Mouse (Mus musculus) common myeloid progenitor, adult 5-6 weeks (primary cell): ENCODE measurements around the gene Atl3. TPM values are rescaled to one million over a fixed set of nuclear protein-coding genes. Genes with fewer than 3 reads are reported as not detected.
"Not testable (repeated sequence)": the region's sequence is repeated elsewhere in the genome, so short reads cannot be mapped to it uniquely, and the experiment has no call there.

ENCODE experiments used
- ATAC-seq: replicated peaks from 2 replicates; pipeline ENCODE4 v1.8.0; 2016; ENCODE audit warnings: low read depth, mild to moderate bottlenecking, moderate TSS enrichment, inconsistent platforms; ENCODE audit not compliant: poor library complexity, severe bottlenecking
- total RNA-seq: library from RNA; stranded (forward); fragments of 200-1000, 187-1606 nt; gene quantifications from 2 replicates; pipeline ENCODE4 v1.2.3, GENCODE M21; 2017

Atl3 gene
- total RNA-seq, 1 experiment from 2014 or later: 116 TPM

DNA sequence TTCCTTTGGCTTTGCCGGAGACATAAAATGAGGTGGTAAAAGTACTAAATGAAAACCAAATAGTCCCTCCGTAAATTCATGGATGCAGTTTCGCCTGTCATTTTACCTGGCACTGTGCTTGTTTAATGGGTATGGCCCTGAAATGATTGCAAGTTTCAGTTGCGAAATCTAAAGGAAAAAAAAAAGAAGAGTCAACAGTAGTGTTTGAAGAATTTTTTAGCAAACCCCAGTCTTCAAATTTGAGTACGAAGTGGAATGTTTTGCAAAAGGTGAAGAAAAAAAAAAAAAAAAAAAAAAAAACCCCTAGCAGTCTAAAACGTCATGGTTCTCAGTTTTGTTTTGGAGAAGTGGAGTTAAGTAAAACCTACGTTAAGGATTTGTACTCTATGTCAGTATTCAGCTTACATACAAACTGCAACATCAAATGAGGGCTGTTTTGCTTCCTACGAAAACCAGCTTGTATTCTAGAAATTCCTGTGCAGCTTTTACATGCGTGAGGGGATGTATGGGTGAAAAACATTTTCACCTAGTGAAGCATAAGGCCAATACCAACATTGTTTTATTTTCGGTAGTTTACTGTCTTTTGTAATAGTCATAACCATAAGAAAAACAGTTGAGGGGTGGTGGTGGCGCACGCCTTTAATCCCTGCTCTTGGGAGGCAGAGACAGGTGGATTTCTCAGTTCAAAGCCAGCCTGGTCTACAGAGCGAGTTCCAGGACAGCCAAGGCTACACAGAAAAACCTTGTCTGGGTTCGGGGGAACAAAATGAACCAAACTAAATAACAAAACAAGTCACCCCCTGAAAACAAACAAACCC is 1.6 kb downstream of the Atl3 start:
- no peak for ATAC-seq

DNA sequence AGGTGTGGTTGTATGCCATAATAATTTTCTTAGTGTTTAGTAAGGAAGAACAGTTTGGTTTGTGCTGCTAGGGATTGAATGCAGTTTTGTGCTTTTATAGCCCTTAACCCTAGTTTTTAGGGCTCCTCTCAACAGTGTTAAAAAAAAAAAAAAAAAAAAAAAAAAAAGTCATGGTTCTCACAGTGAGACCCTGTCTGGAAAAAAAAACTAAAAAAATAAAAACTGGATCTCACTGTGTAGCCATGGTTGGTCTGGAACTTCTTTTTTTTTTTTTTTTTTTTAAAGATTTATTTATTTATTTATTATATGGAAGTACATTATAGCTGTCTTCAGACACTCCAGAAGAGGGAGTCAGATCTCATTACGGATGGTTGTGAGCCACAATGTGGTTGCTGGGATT is 2.2 kb downstream of the Atl3 start:
- ATAC-seq: not testable (repeated sequence)

DNA sequence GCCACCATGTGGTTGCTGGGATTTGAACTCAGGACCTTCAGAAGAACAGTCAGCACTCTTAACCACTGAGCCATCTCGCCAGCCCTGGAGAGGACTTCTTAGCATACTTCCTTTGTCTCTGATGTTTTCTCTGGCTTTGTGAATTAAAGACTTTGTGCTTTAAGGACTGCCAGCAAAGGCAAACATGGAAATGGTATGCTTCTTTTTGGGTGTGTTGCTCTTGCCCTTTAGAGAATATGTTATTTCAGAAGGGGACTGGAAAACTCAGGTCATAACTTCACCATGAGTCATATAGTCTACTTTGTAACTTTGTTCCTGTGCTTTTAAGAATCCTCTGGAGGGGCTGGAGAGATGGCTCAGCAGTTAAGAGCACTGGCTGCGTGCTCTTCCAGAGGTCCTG is 5.0 kb downstream of the Atl3 start:
- ATAC-seq: no peak

DNA sequence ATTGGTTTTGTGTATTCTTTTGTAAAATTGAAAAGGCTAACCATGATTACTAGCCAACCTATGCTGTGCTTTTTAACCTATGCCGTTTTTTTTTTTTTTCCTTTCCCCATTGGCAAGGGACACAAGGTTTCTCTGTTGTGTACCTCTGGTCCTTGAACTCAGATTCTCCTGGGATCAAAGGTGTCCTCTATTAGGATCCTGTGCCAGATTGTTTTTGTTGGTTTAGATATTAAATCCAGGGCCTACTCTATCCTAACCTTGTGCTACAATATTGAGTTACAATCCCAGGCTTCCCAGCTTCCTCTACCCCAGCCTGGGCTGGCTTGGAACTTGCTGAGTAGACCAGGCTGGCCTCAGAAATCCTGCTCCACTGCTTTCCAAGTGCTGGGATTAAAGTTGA is 6.9 kb downstream of the Atl3 start:
- ATAC-seq: no peak

DNA sequence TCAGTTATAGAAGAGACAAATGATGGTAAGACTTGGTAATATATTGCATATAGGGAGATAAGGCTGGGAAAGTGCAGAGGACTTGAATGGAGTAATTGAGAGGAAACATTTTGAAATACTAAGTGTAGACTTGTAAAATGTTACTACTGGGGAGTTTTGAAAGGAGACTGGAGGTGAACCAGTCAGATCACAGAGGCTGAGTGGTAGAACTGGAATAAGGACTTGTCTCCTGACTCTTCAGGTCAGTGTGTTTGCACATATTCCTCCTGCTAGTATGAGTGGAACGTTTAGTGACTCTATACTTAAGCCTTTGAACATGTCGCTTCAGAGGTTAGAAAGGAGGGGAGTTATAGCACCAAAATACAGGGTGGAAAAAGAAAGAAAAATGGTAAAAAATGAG is 8.6 kb downstream of the Atl3 start:
- ATAC-seq: no peak

DNA sequence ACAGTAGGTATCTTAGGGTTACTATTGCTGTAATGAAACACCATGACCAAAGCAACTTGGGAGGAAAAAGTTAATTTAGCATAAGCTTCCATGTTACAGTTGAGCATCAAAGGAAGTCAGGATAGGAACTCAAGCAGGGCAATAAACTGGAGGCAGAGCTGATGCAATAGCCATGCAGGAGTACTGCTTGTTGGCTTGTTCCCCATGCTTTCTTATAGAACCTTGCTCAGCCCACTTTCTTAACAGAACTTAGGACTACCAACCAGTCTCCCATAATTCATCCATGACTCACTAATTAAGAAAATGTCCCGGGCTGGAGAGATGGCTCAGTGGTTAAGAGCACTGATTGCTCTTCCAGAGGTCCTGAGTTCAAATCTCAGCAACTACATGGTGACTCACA is 12.5 kb downstream of the Atl3 start:
- ATAC-seq: no peak

DNA sequence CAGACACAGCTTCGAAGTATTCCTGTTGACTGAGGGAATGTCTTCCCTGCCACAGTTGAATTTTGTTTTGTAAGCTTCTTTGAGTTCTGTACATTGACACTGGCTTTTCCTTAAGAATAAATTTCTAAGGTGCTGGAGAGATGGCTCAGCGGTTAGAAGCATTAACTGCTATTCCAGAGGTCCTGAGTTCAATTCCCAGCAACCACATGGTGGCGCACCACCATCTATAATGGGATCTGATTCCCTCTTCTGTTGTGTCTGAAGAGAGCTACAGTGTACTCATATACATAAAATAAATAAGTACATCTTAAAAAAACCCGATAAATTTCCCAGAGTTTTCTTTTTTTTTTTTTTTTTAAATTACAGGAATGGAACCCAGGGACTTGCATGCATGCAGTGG is 14.2 kb downstream of the Atl3 start:
- no peak for ATAC-seq

DNA sequence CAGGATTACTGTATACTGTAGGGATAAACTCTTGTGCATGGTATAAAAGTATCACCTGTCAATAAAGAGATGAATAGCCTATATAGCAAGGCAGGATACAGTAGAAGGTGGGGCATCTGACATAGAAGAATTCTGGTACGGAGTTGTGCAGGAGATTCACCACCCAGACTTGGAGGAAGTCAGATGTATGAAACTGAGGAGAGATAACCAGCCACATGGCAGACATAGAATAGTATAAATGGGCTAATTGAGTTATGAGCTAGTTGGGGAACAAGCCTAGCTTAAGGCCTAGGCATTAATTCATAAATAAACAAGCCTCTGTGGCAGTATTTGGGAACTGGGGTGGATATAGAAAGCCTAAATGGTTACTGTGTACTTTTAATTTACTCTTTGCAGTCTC is 22.6 kb downstream of the Atl3 start:
- no peak for ATAC-seq

DNA sequence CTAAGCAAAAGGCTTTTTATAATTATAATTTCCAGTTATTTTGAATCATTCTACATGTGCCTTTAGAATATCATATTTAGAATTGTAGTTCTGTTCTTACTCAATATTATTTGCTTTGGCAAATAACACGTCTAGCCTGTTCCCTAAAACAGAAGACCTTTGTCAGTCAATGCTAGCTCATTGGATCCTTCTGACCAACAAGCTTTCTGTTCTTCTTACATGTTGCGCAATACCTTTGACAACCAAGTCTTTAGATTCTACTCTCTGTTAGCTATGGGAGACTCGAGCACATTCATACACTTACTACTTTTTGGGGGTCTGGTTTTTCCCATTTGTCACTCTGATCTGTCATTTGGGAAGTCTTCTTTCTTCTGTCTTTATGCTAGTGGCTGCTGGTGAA is 27.8 kb downstream of the Atl3 start:
- ATAC-seq: no peak

DNA sequence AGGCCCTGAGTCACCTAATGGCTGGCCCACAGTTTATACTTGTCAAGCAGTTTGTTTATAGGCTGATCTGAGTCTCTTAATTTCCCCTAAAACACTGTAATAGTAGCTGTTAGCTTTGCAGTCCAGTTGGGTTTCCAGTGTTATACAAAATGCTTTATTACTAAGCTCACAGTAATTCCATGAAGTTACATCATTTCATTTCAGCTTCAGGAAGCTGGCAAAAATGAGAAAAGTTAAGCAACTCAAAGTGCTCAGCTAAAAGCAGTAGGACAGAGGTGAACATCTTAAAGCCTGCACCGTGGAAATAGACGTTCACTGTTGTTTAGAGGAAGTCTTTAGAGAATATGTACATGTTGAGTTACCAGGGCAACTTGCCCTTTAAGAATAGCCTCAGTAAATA is 29.0 kb downstream of the Atl3 start:
- no peak for ATAC-seq

DNA sequence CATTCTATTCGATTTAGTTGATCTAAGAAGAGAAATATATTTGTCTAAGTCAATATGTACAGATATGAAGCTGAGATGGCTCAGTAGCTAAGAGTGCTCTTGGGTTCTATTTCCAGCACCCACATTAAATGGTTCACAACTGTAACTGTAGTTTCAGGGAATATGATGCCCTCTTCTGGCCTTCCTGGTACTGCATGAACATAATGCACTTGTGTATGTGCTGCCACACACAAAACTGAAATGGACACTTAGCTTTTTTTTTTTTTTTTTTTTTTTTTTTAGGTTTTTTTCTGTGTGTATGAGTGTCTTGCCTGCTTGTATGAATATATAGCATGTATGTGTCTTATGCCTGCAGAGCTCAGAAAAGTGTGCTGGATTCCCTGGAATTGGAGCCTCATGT is 29.5 kb downstream of the Atl3 start:
- no peak for ATAC-seq

DNA sequence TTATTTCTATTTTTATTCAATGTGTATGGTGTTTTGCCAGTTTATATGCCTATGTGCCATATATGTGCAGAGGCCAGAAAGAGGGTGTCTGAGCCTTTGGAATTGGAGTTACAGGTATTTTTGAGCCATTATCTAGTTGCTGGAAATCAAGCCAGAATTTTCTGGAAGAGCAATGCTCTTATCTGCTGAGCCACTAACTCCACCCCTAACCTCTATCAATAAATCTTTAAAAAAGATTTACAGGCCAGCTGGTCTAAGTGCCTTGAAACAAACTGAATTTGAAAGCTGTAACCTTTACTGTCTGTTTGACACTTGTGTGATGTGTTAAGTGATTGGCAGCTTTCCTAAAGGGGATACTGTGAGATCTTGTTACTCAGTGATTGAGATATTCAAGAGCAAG is 29.9 kb downstream of the Atl3 start:
- no peak for ATAC-seq

DNA sequence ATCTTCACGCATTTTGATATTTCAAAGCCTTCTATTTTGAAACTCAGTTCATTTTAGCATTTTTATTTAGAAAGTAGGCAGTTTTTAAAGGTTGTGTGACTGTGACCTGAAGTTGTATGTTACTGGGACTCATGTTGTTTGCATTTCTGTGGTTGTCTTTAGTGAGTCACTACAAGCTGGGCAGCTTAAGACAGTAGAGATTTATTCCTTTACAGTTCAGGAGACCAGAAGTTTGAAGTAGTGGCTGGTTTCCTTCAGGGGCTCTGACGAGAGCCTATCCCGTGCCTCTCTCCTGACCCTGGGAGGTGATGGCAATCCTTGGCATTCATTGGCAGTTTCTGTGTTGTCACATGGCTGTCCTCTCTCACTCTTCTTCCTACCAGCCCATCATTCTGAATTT is 31.0 kb downstream of the Atl3 start:
- ATAC-seq: no peak

DNA sequence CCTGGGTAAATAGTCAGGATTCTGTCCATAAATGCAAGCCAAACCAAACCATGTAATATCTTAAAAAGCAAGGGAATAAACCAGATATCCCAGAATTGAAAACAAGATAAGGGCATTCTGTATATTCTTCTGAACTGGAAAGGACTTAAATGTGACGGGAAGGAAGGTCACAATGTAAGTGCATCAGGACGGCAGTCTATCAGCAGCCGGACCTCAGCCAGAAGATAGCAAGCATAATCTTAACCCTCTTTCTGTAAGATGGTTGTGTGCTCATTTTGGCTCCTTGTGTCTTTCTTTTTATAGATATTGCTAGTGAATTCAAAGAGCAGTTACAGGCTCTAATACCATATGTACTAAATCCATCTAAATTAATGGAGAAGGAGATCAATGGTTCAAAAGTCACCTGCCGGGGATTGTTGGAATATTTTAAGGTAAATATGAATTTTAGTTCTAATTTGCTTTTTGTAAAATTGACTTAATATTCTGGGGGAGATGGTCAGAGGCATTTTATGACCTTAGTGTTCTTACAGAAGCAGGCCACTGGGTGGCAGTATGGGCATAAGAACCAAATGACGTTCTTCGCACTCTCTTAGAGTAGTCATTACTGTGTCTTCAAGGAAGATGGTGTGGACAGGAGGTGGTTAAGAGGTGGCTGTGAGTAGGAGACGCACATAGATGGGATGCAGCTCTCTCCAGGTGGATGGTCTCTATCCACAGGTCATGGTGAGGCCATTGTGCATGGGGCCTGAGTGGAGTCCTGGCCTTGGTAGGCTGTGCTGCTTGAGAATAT is 35.0 kb downstream of the Atl3 start:
- ATAC-seq: peak; percentile 83

DNA sequence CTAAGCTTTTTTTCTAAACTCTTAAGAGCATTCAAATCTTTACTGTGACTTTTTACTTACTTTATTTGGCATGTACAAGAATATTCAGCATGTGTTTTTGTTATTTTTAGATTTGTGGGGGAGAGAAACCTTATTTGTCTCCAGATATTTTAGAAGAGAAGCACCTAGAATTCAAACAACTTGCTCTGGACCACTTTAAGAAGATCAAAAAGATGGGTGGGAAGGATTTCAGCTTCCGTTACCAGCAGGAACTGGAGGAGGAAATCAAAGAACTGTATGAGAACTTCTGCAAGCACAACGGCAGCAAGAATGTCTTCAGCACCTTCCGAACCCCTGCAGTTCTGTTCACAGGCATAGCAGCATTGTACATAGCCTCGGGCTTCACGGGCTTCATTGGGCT is 38.1 kb downstream of the Atl3 start:
- no peak for ATAC-seq

DNA sequence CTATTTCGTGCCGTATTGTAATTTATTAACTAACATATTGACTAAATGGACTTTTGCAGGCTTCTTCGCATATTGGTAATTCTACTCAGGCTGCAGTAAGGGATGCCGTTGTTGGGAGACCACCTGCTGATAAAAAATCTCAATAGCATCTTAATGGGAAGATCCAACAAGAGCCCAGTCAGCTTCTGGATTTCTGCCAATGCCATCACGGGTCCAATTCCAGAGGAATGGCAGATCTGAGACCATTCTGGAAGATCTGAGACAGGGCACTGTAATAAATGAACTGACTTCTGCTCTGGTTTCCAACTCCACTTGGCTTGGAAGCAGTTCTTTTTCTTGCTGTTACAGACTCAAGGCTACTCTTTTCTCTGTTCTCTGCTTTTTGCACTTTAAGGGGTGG is 40.1 kb downstream of the Atl3 start:
- ATAC-seq: no peak

DNA sequence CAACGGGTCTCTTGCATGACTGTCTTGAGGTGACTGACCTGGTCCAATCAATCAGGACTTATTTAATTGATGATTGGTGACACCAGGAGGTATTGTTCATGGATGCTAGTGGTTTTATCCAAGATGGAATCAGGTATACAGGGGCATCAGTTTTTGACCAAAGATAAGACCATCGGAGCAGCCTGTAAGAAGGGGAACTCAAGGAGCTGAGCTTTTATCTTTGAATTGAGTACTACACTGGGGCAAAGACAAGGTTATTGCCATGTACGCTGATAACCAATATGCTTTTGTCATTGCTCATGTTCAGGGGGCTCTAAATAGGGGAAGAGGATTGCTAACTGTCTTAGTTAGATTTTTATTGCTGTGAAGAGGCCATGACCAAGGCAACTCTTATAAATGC is 55.1 kb downstream of the Atl3 start:
- ATAC-seq: no peak

DNA sequence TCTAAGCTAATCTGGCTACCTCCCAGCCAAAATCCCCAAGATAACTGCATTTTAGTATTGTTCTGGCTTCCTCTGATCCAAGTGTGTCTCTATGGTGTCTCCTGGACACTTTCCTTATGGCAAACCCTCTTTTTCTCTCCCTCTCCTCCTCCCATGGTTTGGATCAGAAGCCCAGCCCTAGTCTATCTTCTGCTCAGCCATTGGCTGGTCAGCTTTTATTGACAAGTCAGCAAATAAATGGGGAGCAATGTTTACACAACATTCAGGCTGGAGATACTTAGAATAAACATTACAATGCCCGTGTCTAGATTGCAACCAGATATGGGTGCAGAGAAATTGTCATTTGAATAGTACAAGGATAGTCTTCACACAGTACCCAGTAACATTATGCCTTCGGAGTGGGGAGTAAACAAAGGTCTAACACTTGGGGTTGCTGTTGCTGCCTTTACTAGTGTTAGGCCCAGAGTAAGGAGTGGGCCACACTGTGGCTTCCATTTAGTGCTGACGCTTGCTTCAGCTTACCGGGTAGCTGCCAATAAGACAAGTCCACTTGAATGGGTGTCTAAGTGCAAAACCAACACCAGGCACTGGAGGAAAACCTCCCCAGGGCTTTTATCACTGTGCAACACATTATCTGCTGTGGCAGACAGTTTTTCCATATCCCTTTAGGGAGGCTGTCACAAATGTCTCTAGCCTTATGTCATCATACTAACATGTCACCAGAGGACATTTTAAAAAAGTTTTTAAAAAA is 57.9 kb downstream of the Atl3 start:
- peak; percentile 92 for ATAC-seq

DNA sequence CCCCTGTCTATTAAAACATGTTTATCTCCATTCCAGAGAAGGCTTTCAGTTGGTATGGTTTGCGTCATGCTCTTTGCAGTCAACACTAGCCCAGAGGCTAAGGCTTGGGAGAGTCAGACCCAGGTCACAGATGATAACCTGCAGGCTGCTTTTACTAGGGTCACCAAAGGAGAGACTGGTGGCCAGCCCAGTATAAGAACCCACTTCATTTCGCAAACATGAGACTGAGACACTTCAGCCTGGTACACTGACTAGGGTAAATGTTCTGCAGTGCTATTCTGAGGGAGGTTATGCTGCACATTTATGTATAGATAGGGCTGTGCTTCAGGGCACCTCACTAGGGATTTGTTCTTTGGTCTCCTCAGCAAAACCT is 58.4 kb downstream of the Atl3 start:
- ATAC-seq: peak; percentile 33

DNA sequence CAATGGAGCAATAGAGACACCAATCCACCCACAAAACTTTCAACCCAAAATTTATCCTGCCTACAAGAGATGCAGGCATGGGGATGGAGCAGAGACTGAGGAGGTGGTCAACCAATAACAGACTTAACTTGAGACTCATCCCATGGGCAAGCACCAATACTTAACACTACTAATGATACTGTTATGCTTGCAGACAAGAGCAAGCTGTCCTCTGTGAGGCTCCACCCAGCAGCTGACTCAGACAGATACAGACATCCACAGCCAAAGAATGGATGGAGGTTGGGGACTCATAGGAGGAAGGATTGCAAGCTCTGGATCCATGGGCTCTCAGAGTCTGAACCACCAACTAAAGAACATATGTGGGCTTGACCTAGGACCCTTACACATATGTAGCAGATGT is 59.6 kb downstream of the Atl3 start:
- ATAC-seq: no peak

DNA sequence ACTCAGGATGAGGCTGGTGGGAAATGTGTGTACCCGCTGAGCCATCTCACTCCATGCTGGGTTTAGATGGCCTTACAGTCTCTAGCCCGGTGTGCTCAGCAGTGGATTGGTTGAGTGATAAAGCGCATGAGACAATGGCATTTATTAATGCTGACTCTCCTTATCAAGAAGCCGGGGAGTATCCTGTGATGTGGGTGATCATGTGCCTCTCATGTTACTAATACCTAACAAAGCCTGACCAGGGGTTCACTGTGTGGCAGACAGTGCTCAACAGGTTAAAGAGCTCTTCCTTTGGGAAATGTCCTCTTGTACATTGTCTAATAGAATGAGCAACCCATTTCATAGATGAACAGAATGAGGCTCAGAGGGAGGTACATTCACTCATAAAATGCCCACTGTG is 61.0 kb downstream of the Atl3 start:
- ATAC-seq: no peak
